Mouse (Mus musculus) small intestine, adult 2 months (tissue): ENCODE measurements around the gene Syt8.

ENCODE experiments used
- CTCF ChIP-seq: fragments of 200-500 bp; IDR thresholded peaks from 2 replicates; pipeline ENCODE4 v1.5.1; 2012; ENCODE audit warnings: low read depth, mild to moderate bottlenecking, control low read depth, inconsistent platforms, low read length, moderate library complexity, mixed read lengths; ENCODE audit not compliant: insufficient replicate concordance, insufficient read length; ENCODE audit errors: extremely low read depth
- POLR2A ChIP-seq: fragments of 200-500 bp; IDR thresholded peaks from 2 replicates; pipeline ENCODE4 v1.6.1; 2012; ENCODE audit warnings: low read depth, mild to moderate bottlenecking, control low read depth, inconsistent platforms, low read length, moderate library complexity

GRCm38 (mm10) chr7:142425641-142426213 lies 8.9 kb upstream of the Syt8 start:
- TF ChIP-seq CTCF (no peak), POLR2A (no peak)
